Comparison of ENCODE assay signal across 25 mouse cellular contexts in the genomic region with DNA sequence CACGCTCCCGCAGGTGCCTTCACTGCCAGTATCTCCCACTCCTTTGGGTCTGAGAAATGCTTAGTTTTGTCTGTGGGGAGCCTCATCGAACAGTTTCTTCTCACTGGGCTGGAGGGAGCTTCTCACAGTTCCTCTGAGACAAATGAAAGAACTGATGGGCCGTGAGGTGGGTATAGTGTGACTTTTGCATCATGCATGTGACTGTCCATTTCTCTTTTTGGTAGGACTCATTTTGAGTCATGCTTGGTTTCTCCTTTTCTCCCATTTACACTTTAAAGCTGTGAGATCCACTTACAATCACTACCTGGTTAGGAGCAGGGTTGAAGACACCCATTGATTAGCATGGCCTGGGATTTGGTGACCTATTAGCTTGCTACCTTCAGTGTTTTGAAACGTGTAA. TPM values are rescaled to one million over a fixed set of nuclear protein-coding genes. Genes with fewer than 3 reads are reported as not detected.
DNase-seq lines count a peak whose midpoint lies in the region; ATAC-seq and TF ChIP-seq lines count a peak whose summit lies in the region.
"Had no signal": no experiment of that assay in that cellular context is flagged by ENCODE, and none has a peak within 500 bp of the region (broad histone marks: within the 10 kb centered on the region; RNA-seq: fewer than 3 reads in every experiment).

No protein-coding gene starts in this region.

- TF ChIP-seq CTCF in bone marrow macrophage, adult 2 months (IDR thresholded peaks at IDR 0.05; ENCODE audit: low read depth, low read length), result no peak

- no peaks in the 10 kb centered on the region for H3K9me3 ChIP-seq in midbrain, embryonic 11.5 days (ENCODE audit: control insufficient read depth, low read length)
- H3K9me3 ChIP-seq in intestine, embryonic 15.5 days, result no peaks in the 10 kb centered on the region
- H3K9me3 ChIP-seq: forebrain, embryonic 10.5 days; forebrain, embryonic 13.5 days; heart, embryonic 12.5 days; heart, embryonic 15.5 days; hindbrain, embryonic 10.5 days; hindbrain, embryonic 13.5 days had no signal

- no peak overlapping the region for H3K9ac ChIP-seq in midbrain, embryonic 11.5 days (ENCODE audit: low read length)
- H3K9ac ChIP-seq in intestine, embryonic 15.5 days, result no peak overlapping the region
- H3K9ac ChIP-seq: forebrain, embryonic 13.5 days; heart, embryonic 12.5 days; heart, embryonic 15.5 days; hindbrain, embryonic 13.5 days had no signal

- H3K4me2 ChIP-seq in midbrain, embryonic 11.5 days, result no peak overlapping the region
- H3K4me2 ChIP-seq in intestine, embryonic 15.5 days (replicated peaks), result no peak overlapping the region
- H3K4me2 ChIP-seq: forebrain, embryonic 13.5 days; heart, embryonic 12.5 days; heart, embryonic 15.5 days; hindbrain, embryonic 13.5 days had no signal

- H3K27ac ChIP-seq in bone marrow macrophage, adult 2 months (ENCODE audit: insufficient read depth, low read depth, low read length), result peak overlapping the region; percentile 89
- H3K27ac ChIP-seq in midbrain, embryonic 11.5 days (ENCODE audit: low read depth, low read length), result no peak overlapping the region
- no peak overlapping the region for H3K27ac ChIP-seq in intestine, embryonic 15.5 days
- H3K27ac ChIP-seq: forebrain, embryonic 10.5 days; forebrain, embryonic 13.5 days; heart, embryonic 15.5 days; hindbrain, embryonic 10.5 days; hindbrain, embryonic 13.5 days had no signal

- no peaks in the 10 kb centered on the region for H3K36me3 ChIP-seq in midbrain, embryonic 11.5 days (ENCODE audit: control insufficient read depth, insufficient read depth, low read length)
- H3K36me3 ChIP-seq in intestine, embryonic 15.5 days, result no peaks in the 10 kb centered on the region
- H3K36me3 ChIP-seq: heart, embryonic 12.5 days; heart, embryonic 15.5 days had no signal

- TF ChIP-seq POLR2A in bone marrow macrophage, adult 2 months (IDR thresholded peaks at IDR 0.05; ENCODE audit: borderline replicate concordance, low read depth, low read length), result no peak

- 0 out of 2 replicates have a peak, but pooled peaks have one; percentile 37 for ATAC-seq in monocyte, adult 5-6 weeks (replicated peaks; ENCODE audit: insufficient number of reproducible peaks, low FRiP score, low TSS enrichment, poor library complexity, severe bottlenecking)
- ATAC-seq in midbrain, embryonic 11.5 days (ENCODE audit: low FRiP score), result no peak
- no peak for ATAC-seq in intestine, embryonic 15.5 days
- ATAC-seq: forebrain, embryonic 13.5 days; forebrain, embryonic 16.5 days; hindbrain, embryonic 16.5 days had no signal

- peaks cover 69% of the 10 kb centered on the region for H3K4me1 ChIP-seq in bone marrow macrophage, adult 2 months (ENCODE audit: control insufficient read depth, insufficient read depth, low read length)
- no peaks in the 10 kb centered on the region for H3K4me1 ChIP-seq in midbrain, embryonic 11.5 days (ENCODE audit: control insufficient read depth, insufficient read depth, low read length)
- H3K4me1 ChIP-seq in intestine, embryonic 15.5 days (replicated peaks), result peaks cover 13% of the 10 kb centered on the region

- peak; percentile 32 to 38 for DNase-seq in B cell, adult 2 months
- DNase-seq in right cerebral cortex, postnatal 14 days, result no peak
- no peak for DNase-seq in midbrain, embryonic 11.5 days (ENCODE audit: low spot score, missing footprints)
- DNase-seq: adrenal gland, adult 2 months; adrenal gland, postnatal 14 days; cerebellum, adult 18-20 months; cerebellum, adult 9-10 months; cerebellum, postnatal 14 days; gastrocnemius, postnatal 10 days; gastrocnemius, postnatal 36 days; heart, adult 11 months; heart, postnatal 10 days; heart, postnatal 36 days had no signal

- 88% methylated on average over 5 of the region's 5 CpGs for WGBS in midbrain, embryonic 11.5 days
- WGBS in intestine, embryonic 15.5 days, result 85% methylated on average over 5 of the region's 5 CpGs

- no peak overlapping the region for H3K4me3 ChIP-seq in bone marrow macrophage, adult 2 months (ENCODE audit: insufficient read depth, low read length)
- H3K4me3 ChIP-seq in midbrain, embryonic 11.5 days (ENCODE audit: low read depth, low read length), result no peak overlapping the region
- H3K4me3 ChIP-seq in intestine, embryonic 15.5 days (replicated peaks), result no peak overlapping the region
- H3K4me3 ChIP-seq: forebrain, embryonic 10.5 days; forebrain, embryonic 13.5 days; heart, embryonic 12.5 days; heart, embryonic 15.5 days; hindbrain, embryonic 10.5 days; hindbrain, embryonic 13.5 days had no signal

- H3K27me3 ChIP-seq in midbrain, embryonic 11.5 days (ENCODE audit: control insufficient read depth, insufficient read depth, low read length), result no peaks in the 10 kb centered on the region
- H3K27me3 ChIP-seq in intestine, embryonic 15.5 days (replicated peaks), result no peaks in the 10 kb centered on the region
- H3K27me3 ChIP-seq: forebrain, embryonic 13.5 days; hindbrain, embryonic 13.5 days had no signal

RNA-seq across cellular contexts. Expression of gene St6gal1, which starts 10.0 kb away (rescaled TPM):
- 66.4 and 77.2 TPM in 2 replicates for polyA plus RNA-seq in bone marrow macrophage, adult 2 months (2012; ENCODE audit: insufficient read depth, insufficient read length, missing spikeins)
- total RNA-seq in monocyte, adult 5-6 weeks (2017), result 27.2 to 29.6 TPM (median 27.3 TPM) in 3 replicates
- polyA plus RNA-seq in midbrain, embryonic 11.5 days (2014; fragmentation: Nextera tagmentation; extraction: Ambion mirVana), result 31.8 and 34.1 TPM in 2 replicates
- 15.7 and 17.5 TPM in 2 replicates for polyA plus RNA-seq in intestine, embryonic 15.5 days (2015; fragmentation: Nextera tagmentation; extraction: Ambion mirVana)
- total RNA-seq: MEL had no signal

Comparison
In these comparisons a context has a peak if more than half of its experiments do, and no peak if none do; other contexts are left out.
1. DNase-seq: peak in B cell, adult 2 months (2 of 2); none in right cerebral cortex, postnatal 14 days (single experiment) and midbrain, embryonic 11.5 days (single experiment).